Mouse (Mus musculus) ES-Bruce4 (cell line): ENCODE measurements around the gene Cwc25. TPM values are rescaled to one million over a fixed set of nuclear protein-coding genes. Genes with fewer than 3 reads are reported as not detected.

Experiments
- H3K27ac ChIP-seq: 2 replicates; pipeline ENCODE4 v1.5.1; 2012; ENCODE audit warnings: low read length, inconsistent platforms; ENCODE audit not compliant: insufficient read depth
- H3K27me3 ChIP-seq: 2 replicates; pipeline ENCODE4 v1.6.1; 2012; ENCODE audit warnings: mild to moderate bottlenecking, low read length, inconsistent platforms; ENCODE audit not compliant: control insufficient read depth, poor library complexity, insufficient read depth, severe bottlenecking
- H3K36me3 ChIP-seq: 2 replicates; pipeline ENCODE4 v1.6.1; 2012; ENCODE audit warnings: inconsistent platforms, mild to moderate bottlenecking, low read length, moderate library complexity; ENCODE audit not compliant: control insufficient read depth, poor library complexity, insufficient read depth, severe bottlenecking
- H3K4me1 ChIP-seq: one replicate; pipeline ENCODE4 v1.8.1; 2011; ENCODE audit warnings: low read length; ENCODE audit not compliant: control insufficient read depth, insufficient read depth
- H3K4me3 ChIP-seq: 2 replicates; pipeline ENCODE4 v1.5.1; 2011; ENCODE audit warnings: low read depth, mild to moderate bottlenecking, low read length
- H3K9ac ChIP-seq: 2 replicates; pipeline ENCODE4 v1.6.1; 2012; ENCODE audit warnings: low read depth, mild to moderate bottlenecking, inconsistent platforms; ENCODE audit not compliant: poor library complexity, severe bottlenecking
- H3K9me3 ChIP-seq: replicated peaks from 2 replicates; pipeline ENCODE4 v1.6.1; 2012; ENCODE audit warnings: mild to moderate bottlenecking, low read length, inconsistent platforms; ENCODE audit not compliant: control insufficient read depth, poor library complexity, insufficient read depth, severe bottlenecking
- CTCF ChIP-seq: IDR thresholded peaks from one replicate; pipeline ENCODE4 v1.8.1; 2011; ENCODE audit warnings: low read depth, low read length
- EP300 ChIP-seq: IDR thresholded peaks from 2 replicates; pipeline ENCODE4 v1.6.1; 2011; ENCODE audit warnings: low read depth, low read length; ENCODE audit not compliant: insufficient read depth
- POLR2A ChIP-seq: IDR thresholded peaks from one replicate; pipeline ENCODE4 v1.8.1; 2011; ENCODE audit warnings: low read length; ENCODE audit not compliant: insufficient read depth
- polyA plus RNA-seq: library from polyadenylated mRNA; stranded (reverse); fragments of >200 nt; gene quantifications from 2 replicates; pipeline ENCODE4 v1.2.4, GENCODE M21; 2011; ENCODE audit warnings: low read depth; ENCODE audit not compliant: missing spikeins, insufficient read depth, insufficient read length

Gene Cwc25
- polyA plus RNA-seq, 1 experiment = 14.5 TPM

GRCm38 (mm10) chr11:97807626-97808025 is 41.3 kb upstream of the Cwc25 start:
- peak overlapping the region; percentile 44 for H3K9ac ChIP-seq
- peak overlapping the region; percentile 97 for H3K27ac ChIP-seq
- peak overlapping the region; percentile 4; the same call in 1 of the 2 replicates for H3K4me3 ChIP-seq
- H3K36me3 ChIP-seq = peaks cover 17% of the 10 kb centered on the region
- no peaks in the 10 kb centered on the region for H3K27me3 ChIP-seq
- peaks cover 33% of the 10 kb centered on the region for H3K4me1 ChIP-seq
- no peak for TF ChIP-seq POLR2A
- TF ChIP-seq CTCF = no peak
- no peak for TF ChIP-seq EP300
- H3K9me3 ChIP-seq = no peaks in the 10 kb centered on the region

- TF ChIP-seq EP300 = no peak
- no peak for TF ChIP-seq POLR2A
- TF ChIP-seq CTCF = no peak
- Histone ChIP-seq H3K9me3 (no peaks in the 10 kb centered on the region), H3K4me1 (peaks cover 31% of the 10 kb centered on the region), H3K9ac (0 out of 2 replicates have a peak overlapping the region, but pooled peaks have one; percentile 4), H3K27ac (peak overlapping the region; percentile 81), H3K27me3 (no peaks in the 10 kb centered on the region), H3K4me3 (peak overlapping the region; percentile 29), H3K36me3 (peaks cover 17% of the 10 kb centered on the region)
Observed at GRCm38 (mm10) chr11:97806613-97806964, 40.2 kb upstream of the Cwc25 start.

GRCm38 (mm10) chr11:97805662-97806612 is 39.6 kb upstream of the Cwc25 start:
- no peaks in the 10 kb centered on the region for H3K9me3 ChIP-seq
- peak overlapping the region; percentile 63 for H3K9ac ChIP-seq
- H3K27ac ChIP-seq = peak overlapping the region; percentile 92
- no peaks in the 10 kb centered on the region for H3K27me3 ChIP-seq
- peaks cover 28% of the 10 kb centered on the region for H3K4me1 ChIP-seq
- TF ChIP-seq EP300 (peak; percentile 97), CTCF (no peak)
- H3K4me3 ChIP-seq = peak overlapping the region; percentile 29
- peaks cover 17% of the 10 kb centered on the region for H3K36me3 ChIP-seq

- H3K4me1 ChIP-seq = peaks cover 24% of the 10 kb centered on the region
- H3K36me3 ChIP-seq = peaks cover 17% of the 10 kb centered on the region
- H3K9ac ChIP-seq = peak overlapping the region; percentile 63
- H3K4me3 ChIP-seq = peak overlapping the region; percentile 29
- no peaks in the 10 kb centered on the region for H3K9me3 ChIP-seq
- TF ChIP-seq CTCF = no peak
- TF ChIP-seq EP300 = 0 out of 2 replicates have a peak, but pooled peaks have one; percentile 45
- H3K27ac ChIP-seq = peak overlapping the region; percentile 93
- no peaks in the 10 kb centered on the region for H3K27me3 ChIP-seq
Observed at GRCm38 (mm10) chr11:97804841-97805661, 38.7 kb upstream of the Cwc25 start.

- H3K4me3 ChIP-seq = peak overlapping the region; percentile 17; the same call in 1 of the 2 replicates
Observed at GRCm38 (mm10) chr11:97803847-97804246, 37.5 kb upstream of the Cwc25 start.

GRCm38 (mm10) chr11:97802495-97802894 is 36.1 kb upstream of the Cwc25 start:
- no peaks in the 10 kb centered on the region for H3K27me3 ChIP-seq
- TF ChIP-seq POLR2A = no peak
- TF ChIP-seq CTCF = no peak
- peak overlapping the region; percentile 14; the same call in 1 of the 2 replicates for H3K4me3 ChIP-seq
- peaks cover 9% of the 10 kb centered on the region for H3K4me1 ChIP-seq
- H3K9ac ChIP-seq = peak overlapping the region; percentile 85
- H3K36me3 ChIP-seq = peaks cover 7% of the 10 kb centered on the region
- H3K9me3 ChIP-seq = no peaks in the 10 kb centered on the region
- peak overlapping the region; percentile 93 for H3K27ac ChIP-seq

More at GRCm38 (mm10) chr11:97803847-97804246, 37.5 kb upstream of the Cwc25 start:
- Histone ChIP-seq H3K4me1 (peaks cover 17% of the 10 kb centered on the region), H3K9me3 (no peaks in the 10 kb centered on the region), H3K27ac (peak overlapping the region; percentile 89), H3K36me3 (peaks cover 11% of the 10 kb centered on the region), H3K27me3 (no peaks in the 10 kb centered on the region), H3K9ac (peak overlapping the region; percentile 63)
- TF ChIP-seq CTCF (no peak), EP300 (peak; percentile 96)
